Mouse (Mus musculus): ENCODE data around the gene Tmbim4.
"Not testable (repeated sequence)": the region's sequence is repeated elsewhere in the genome, so short reads cannot be mapped to it uniquely, and the experiment has no call there.

Tmbim4 gene

DNA sequence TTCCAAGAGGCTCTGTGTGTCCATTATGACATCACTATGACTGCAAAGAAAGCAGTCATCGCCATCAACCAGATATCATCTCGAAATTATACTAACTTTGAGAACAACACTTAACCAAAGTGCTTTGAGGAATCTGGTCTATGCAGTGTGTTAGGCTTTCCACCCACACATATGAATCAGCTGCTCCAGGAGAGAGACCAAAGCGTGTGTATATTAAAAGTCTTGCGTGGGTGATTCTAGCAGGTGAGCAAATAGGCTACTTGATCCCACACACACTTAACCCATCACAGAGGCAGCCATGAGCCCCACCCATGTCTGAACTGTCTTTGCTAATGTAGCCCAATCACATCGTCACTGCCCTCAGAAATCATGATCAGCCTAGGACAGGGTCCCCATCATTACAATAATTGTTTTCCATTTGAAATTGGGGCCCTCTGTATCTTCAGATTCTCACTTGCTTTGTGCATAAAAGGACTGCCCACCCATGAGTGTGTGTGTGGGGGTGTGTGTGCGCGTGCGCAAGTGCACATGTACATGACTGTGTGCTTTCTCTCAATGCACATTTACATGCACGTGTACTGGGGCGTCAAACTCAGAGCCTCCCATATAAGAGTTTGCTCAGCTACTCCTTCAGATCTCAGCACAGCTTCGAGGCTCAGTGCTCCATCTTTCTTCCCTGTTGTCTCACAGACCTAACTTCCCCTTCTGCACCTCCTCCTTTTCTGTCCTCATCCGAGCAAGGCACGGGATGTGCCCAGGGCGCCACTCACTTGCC, 4.1 kb upstream of the Tmbim4 start:
- no peak for DNase-seq (ENCODE audit: low spot score)

DNA sequence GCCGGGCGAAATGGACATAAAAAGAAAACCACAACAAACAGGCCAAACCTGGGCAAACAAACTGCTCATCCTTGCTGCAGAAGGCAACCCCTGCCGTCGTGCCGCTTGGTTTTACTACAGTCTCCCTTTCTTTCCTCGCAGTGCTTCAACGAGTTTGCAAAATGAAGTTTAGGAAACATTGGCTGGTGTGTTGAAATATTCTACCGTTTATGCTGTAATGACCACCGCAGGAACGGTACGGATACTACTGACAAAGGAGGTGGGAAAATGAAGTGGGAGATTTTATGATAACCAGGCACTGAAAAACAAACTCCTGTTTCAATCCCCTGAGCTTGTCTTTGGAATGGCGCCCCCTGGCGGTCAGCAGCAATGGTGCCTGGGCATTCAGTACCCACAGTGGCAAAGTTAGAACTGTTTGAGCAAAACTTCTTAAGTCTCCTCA, 592 bp downstream of the Tmbim4 start, which contains the start of gene Irak3:
Gene Irak3, minus strand, starts transcription at position 170 of the 442 bp plus-strand sequence.
- DNase-seq (ENCODE audit: low spot score): peak; percentile 56

DNA sequence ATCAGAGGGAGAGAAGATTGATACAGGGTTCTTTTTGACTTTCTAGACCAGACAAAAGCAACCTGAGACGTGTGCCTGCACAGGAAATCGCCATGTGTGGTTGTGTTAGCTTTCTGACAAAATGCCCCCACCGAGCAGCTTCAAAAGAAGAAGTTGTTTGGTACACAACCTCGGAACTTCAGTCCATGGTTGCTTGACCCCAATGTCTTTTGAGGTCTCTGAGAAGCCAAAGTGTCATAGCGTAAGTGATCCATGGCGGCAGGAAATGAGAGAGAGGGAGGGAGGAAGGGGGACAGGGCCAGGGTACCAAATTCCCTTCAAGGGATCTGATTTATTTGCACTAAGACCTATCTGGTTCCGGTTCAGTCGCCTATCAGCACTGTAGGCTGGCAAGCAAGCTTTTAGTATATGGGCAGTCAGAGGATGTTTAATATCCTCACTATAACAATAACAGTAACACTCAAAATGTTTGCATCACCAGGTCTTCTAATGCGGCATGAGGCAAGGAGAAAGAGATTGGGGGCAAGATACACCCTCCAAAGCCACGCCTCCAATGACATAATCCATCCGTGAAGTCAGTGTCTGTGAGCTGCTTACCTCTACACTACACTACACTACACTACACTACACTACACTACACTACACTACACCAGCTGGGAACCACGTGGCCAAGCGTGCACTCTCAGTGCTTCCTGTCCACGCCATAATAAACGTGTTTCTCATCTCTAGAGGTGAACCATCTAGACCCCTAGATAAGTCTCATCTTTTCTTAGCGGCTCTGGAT, 1.3 kb downstream of the Tmbim4 start:
- no peak for DNase-seq (ENCODE audit: low spot score)

DNA sequence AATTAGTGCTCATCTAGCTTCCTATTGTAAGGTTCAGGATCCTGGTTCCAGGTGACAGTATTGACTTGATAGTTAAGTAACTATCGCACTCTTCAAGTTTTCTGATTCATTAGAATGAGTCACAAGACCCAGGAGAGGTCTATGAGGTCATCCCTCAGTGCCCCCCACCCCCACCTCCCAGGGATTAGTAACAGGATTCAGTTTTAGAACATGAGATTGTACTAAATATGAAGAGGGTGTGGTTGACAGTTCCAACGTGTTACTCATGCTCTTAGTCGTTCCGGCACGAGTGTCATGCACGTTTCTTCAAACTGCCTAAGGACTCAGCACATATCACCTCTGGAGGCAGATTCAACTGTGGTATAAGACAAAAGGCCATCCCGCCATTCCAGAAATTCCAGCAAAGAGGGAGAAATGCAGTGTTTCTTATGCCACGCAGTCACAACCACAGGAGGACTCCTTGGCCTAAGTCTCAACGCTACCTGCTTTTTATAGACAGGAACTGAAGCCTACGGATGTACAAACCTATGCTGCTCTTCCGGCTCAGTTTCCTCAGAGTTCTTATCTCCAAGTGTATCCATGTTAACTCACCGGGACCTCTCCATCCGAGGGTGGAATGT, 3.3 kb downstream of the Tmbim4 start:
- DNase-seq (ENCODE audit: low spot score): no peak

DNA sequence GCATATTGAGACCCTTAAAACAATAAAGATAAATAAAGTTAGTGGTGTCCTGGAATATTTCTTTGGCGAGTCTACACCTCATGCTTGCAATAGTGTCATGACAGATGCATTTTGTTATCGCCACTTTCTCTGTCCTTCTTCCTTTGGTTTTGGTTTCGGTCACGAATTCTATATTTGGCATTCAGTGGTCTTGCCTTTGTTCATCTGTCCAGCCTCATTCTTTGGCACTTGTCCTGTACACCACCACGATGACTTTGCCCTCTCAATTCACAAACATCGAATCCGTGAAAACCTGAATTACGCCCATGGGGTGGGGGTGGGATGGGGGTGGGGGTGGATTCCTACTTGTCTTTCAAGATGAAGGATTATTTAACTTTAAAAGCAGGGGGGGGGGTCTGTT, 6.6 kb downstream of the Tmbim4 start:
- DNase-seq (ENCODE audit: low spot score): no peak

DNA sequence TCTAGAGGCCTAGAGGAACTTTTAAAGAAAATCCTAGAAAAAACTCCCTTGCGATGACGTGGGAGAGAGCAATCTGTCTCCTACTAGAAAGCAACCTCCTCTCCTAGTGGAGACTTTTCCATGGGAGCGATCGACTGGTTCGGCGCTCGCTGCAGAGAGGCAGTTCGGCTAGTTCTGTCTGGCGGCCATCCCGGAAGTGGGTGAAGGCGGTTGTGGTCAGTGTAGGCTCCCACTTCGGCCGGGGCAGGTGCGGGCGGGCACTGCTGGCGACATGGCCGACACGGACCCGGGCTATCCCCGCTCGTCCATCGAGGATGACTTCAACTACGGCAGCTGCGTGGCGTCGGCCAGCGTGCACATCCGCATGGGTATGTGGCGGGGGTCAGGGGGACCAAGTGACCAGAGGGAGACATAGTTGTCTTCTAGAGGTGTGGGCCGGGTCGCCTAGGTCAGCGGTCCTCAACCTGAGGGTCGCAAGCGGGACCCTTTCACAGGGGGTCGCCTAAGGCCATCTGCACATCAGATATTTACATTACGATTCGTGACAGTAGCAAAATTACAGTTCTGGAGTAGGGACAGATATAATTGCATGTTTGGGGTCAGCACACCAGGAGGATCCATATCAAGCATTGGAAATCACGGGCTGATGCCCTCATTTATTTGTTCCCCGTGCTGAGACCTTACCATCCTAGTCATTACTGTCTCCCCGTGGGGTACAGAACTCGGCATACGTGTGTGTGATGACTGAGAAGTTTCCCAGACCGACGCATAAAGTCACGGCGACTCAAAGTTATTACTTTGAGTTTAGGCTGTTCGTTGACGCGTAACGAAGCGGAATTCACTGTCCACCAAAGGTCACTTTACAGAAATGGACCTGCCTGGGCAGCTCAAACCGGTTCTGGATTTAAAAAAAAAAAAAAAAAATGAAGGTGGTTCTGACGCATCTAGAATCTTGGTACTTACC, 7.5 kb downstream of the Tmbim4 start:
- peak; percentile 57 for DNase-seq (ENCODE audit: low spot score)

DNA sequence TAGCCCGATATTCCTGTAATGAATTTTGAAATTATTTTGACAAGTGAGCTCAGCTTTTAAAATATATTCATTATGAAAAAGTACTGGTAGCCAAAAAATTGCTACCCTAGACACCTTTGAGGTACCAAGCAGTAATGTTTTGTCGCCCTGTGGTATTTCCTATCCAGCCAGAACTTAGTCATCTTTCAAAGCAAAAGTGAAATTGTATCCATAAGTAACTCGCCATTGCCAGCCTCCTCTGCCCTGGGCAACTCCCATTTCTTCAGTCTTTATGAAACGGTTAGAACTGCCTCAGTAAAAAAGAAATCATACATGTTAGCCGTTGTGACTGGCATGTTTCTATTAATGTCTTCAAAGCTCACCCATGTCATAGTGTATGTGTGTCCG, 8.1 kb downstream of the Tmbim4 start:
- DNase-seq (ENCODE audit: low spot score): no peak

DNA sequence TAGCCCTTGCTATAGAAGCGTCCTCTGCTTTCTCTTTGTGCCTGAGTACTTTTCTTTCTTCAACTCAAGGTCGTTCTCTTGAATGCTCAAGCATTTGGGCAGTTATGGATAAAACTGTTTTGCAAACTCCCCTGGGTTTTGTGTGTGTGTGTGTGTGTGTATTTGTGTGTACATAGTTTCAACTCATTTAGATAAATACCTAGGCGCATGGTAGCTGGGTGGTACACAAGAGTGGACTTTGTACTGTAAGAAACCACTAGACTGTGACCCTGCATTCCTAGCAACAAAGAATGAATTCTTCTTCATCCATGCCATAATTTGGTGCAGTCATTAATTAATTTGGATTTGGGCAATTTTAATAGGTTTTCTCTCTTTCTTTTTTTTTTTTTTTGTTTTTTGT, 8.7 kb downstream of the Tmbim4 start:
- DNase-seq (ENCODE audit: low spot score): no peak

DNA sequence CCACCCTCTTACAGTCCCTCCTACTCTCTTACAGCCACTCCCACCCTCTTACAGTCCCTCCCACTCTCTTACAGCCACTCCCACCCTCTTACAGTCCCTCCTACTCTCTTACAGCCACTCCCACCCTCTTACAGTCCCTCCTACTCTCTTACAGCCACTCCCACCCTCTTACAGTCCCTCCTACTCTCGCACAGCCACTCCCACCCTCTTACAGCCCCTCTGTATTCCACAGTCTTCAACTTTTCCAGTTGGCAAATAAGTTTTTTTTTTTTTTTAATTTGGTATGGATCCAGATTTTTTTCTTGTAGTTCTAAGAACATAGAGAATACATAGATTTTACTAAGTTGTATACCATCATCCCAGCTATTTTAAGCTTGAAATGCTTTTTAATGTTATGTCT, 15.7 kb downstream of the Tmbim4 start:
- not testable (repeated sequence) for DNase-seq (ENCODE audit: low spot score)

DNA sequence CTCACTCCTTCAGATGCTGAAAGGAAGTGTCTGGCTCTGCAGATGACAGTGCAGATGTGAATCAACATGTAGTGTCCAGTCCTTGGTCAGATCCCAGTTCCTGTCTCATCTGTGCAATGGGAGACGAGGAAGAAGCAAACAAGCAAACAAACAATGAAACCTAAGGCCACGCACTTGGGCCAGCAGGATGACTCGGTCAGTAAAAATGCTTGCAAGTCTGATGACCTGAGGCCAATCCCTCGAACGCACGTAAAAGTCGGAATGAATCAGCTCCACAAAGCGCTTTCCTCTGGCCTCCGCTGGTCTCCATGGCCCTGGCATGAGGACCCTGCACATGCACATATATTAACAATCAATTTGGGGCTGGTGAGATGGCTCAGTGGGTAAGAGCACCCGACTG, 17.6 kb downstream of the Tmbim4 start:
- no peak for DNase-seq (ENCODE audit: low spot score)

DNA sequence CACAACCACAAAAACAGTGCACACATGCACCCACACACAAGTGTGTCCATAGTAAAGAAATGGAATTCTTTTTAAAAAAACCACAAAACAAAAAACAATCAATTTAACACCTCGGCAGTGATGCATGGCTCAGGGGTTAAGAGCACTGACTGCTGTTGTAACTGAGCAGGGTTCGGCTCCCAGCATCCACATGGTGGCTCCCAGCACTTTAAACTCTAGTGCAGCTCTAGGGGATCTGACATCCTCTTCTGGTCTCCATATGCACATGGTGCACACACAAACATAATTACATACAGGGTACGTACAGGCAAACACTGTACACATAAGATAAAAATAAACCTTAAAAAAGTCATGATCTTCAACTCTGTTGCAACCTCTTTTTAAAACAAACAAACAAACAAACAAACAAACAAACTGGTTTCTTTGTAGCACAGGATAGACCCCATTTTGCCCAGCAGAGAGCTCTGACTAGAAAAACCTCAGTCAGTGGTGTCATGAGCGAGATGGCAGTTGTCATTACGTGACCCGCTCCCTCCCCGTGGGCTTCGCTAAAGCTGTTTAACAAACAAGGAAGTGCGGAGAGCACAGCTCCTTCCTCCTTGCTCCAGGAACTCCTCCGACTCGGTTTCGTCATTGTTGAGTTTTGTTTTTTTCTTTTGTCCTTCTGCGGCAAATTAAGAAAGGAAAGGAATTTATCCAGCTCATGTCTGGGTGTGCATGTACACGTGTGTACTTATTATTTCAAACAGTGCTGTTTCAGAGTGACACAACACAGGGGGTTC, 18.4 kb downstream of the Tmbim4 start:
- no peak for DNase-seq (ENCODE audit: low spot score)

DNA sequence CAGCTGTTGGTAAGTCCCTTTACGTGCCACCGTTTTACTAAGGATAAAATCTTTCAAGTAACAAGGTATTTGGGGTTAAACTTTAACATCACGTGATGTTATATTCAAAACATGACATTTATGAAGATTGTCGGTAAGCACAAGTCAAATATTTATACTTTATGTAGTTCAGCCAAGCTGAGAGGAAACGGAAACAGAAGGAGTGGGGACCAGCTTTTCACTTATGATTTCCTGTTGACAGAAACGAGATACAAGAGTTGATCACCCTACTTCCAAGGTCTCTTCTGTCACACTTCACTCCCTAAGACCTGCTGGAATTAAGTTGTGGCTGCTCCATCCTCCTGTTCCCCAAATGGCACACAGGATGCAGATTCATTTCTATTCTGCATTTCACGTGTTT, 19.4 kb downstream of the Tmbim4 start:
- no peak for DNase-seq (ENCODE audit: low spot score)

DNA sequence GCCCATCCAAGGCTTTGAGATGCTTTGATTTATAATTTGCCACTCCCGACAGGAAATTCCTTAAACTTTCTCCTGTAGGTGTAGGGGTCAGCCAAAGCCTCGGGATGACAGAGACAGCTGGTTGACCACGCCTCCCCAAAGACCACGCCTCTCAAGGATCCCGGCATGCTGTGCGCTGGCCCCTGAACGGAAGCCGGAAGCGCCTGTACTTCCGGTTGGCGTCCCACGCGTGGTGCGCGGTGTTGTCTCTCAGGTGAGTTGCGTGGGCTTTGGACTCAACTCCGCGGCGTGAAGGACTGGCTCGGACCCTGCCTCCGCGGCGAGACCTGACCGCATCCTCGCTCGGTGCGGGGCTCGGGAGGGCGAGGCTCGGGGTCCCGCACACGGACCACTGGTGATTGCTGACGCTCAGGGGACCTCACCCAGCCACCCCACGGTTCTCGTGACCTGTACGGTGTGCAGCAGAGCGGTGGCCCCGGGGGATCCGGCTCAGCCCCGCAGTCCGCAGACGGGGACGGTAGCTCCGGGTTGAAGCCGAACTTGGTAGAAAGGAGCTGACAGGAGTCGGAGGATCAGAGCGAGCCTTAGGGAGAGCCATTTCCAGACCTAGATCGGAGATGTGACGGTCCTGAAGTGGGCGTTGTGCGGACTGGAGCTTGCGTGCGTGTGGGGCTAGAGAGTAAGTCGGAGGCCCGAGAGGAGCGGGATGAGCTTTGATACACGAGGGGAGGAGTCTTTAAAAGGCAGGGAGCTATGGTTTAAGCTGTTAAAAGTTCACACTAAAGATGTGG, 25.7 kb downstream of the Tmbim4 start, which contains the start of gene Llph:
Gene Llph, plus strand, starts transcription at position 200 of the 791 bp plus-strand sequence.
- peak; percentile 56 for DNase-seq (ENCODE audit: low spot score)

DNA sequence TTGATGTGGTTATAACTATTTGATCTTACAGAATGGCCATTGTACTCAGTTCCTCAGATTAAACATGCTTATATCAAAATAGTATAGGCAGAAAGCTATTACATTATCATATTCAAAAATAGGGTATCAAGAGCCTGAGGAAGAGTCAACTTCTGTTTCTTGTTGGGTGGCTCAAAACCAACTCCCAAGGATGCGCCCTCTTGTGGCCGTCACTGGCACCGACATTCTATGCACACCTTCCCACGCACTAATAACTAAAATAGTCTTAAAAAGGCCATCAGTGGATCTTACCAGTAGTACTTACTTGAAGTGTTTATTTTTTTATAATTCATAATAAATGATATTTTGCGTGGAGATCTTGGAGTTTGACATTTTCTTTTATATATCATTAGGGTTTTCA, 30.3 kb downstream of the Tmbim4 start:
- DNase-seq (ENCODE audit: low spot score): no peak

DNA sequence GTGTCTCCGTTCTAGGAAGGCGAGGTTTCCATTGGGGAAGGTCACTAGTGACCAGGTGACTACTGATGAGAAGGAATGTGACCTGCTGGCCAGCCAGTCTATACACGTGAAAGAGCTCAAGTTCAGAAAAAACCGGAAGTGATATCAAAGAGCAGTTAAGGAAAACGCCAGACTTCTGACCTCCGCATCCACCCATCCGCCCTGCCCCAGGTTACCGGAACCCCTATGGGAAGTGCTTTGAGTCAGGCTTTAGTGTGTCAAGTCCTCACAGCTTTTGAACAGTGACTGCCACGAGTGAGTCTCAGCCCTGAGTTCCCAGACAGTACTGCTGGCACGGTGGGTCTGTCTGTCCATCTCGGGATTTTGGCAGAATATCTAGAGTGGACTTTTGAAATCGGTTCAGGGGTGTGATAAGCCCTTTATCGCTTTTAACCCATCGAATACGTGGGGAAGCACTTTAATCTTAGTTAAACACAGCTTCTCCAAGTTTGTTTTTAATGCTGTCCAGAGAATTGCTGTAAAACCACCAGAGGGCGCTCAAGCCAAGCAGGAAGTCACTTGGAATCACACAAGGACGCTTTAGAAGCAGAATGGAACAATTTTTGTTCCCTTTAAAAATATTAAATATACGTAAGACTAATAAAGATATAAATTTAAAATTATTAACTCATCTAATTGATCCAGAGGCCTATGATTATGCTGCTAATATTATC, 32.4 kb downstream of the Tmbim4 start:
- DNase-seq (ENCODE audit: low spot score): no peak

DNA sequence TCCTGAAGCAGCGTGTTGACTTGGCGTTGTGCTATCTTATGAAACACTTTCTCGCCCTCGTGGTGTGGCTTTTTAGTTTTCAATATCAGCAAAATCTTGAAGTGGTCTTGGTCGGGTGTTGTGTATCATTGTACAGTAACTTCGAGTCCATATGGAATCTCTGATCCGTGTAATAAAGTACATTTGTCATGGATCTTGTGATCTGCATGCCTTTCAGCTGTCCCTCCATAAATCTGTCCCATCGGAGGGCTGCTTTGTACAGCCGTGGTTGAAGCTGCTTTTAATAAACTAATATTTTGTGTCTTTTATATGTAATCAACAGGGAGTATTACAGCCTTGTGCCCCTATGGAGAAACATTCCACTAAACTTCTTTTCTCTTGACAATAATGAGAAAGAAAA, 35.5 kb downstream of the Tmbim4 start:
- DNase-seq (ENCODE audit: low spot score): no peak

DNA sequence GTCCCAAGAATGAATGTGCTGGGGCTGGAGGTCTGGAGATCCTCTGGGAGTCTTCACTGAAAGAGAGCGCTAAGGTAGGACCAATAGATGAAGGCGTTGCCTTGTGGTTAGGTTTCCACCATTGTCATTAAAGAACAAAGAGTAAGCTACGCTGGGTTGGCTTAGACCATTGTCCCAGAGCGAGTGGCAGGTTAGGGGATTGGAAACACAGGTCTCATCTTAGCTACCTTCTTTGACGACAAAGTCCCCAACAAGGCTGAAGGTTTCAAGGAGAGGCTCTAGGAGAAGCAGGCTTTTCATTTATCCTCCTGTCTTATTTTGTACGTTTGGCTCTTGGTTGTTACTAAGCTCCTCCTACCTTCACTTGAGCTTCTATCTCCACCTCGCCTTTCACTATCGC, 36.9 kb downstream of the Tmbim4 start:
- DNase-seq (ENCODE audit: low spot score): no peak

DNA sequence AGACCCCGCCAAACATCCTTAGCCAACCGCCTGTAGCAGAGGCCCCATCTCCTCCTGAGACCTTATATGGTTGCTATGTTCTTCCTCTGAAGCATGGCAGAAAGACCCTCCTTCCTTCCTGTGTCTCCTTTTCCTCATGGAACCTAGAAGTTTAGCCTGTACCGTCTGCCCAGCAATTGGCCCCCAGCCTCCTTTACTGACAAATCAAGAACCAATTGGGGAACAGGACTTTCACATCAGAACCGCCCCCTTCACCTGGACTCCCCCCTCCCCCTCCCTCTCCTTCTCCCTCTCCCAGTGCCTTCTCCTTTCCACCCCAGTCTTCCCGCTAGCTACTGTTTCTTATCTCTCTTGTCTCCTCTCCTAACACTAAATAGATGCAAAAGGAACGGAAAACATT, 38.1 kb downstream of the Tmbim4 start:
- no peak for DNase-seq (ENCODE audit: low spot score)

DNA sequence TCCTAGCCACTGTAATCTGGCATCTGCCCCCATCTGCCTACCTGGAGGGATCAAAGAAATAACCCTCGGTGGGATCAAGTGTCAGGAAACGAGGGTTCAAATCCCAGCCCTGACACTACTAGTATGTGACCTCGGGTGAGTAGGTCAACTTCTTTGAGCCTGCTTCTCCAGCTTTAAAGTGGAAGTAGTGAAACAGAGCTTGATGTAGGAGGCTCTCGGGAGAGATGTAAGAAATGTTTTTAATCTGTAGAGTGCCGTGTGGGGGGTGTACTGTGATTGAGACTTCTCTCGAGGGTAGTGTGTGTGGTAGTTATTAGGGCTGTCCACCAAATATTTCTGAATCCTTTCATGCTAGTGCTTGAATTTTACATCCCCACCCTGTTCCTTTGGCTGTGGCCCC, 41.0 kb downstream of the Tmbim4 start:
- DNase-seq (ENCODE audit: low spot score): no peak

All from urinary bladder, postnatal 10 days (tissue).